Mouse (Mus musculus) midbrain, embryonic 15.5 days (tissue): Measurements from ENCODE around the gene Cd200. TPM values are rescaled to one million over a fixed set of nuclear protein-coding genes. Genes with fewer than 3 reads are reported as not detected.

Experiments used
- ATAC-seq: fragments of 200-750 bp; cut with Nextera tagmentation; replicated peaks from 2 replicates; pipeline ENCODE4 v1.8.0; 2017; ENCODE audit warnings: moderate TSS enrichment
- H3K27ac ChIP-seq: fragments of 300-500 bp; sonication (generic); 2 replicates; pipeline ENCODE4 v1.5.1; 2015; ENCODE audit warnings: mild to moderate bottlenecking, inconsistent platforms
- H3K27me3 ChIP-seq: fragments of 300-500 bp; sonication (generic); replicated peaks from 2 replicates; pipeline ENCODE4 v1.6.1; 2015; ENCODE audit warnings: inconsistent platforms
- H3K36me3 ChIP-seq: fragments of 300-500 bp; sonication (generic); replicated peaks from 2 replicates; pipeline ENCODE4 v1.6.1; 2015; ENCODE audit warnings: inconsistent platforms
- H3K4me1 ChIP-seq: fragments of 300-500 bp; sonication (generic); 2 replicates; pipeline ENCODE4 v1.6.1; 2015; ENCODE audit warnings: inconsistent platforms
- H3K4me2 ChIP-seq: fragments of 300-500 bp; sonication (generic); 2 replicates; pipeline ENCODE4 v1.6.1; 2015; ENCODE audit warnings: inconsistent platforms, mild to moderate bottlenecking, moderate library complexity
- H3K4me3 ChIP-seq: fragments of 300-500 bp; sonication (generic); 2 replicates; pipeline ENCODE4 v1.5.1; 2015; ENCODE audit warnings: mild to moderate bottlenecking, inconsistent platforms
- H3K9ac ChIP-seq: fragments of 300-500 bp; sonication (generic); 2 replicates; pipeline ENCODE4 v1.6.1; 2015; ENCODE audit warnings: mild to moderate bottlenecking, inconsistent platforms
- H3K9me3 ChIP-seq: fragments of 300-500 bp; sonication (generic); 2 replicates; pipeline ENCODE4 v1.6.1; 2016; ENCODE audit warnings: inconsistent platforms
- WGBS: fragments of 180-500 bp; shearing (Covaris S2); methylation state at CpG from one replicate; pipeline ENCODE4 v1.1.7; 2015; ENCODE audit warnings: mixed read lengths; 5-methylcytosine and 5-hydroxymethylcytosine counted together
- polyA plus RNA-seq: library from polyadenylated mRNA; unstranded; fragments of >200 nt; fragmentation: Nextera tagmentation; extraction: Ambion mirVana; gene quantifications from 2 replicates; pipeline ENCODE4 v1.2.1, GENCODE M21; 2015

The Cd200 gene
- polyA plus RNA-seq, 1 experiment from 2014 or later = 372 TPM

GRCm38 (mm10) chr16:45399411-45399810, 9.4 kb downstream of the Cd200 start:
- no peak overlapping the region for H3K4me3 ChIP-seq
- no peak for ATAC-seq
- no peaks in the 10 kb centered on the region for H3K4me1 ChIP-seq
- 90% methylated on average over 3 of the region's 3 CpGs for WGBS
- no peaks in the 10 kb centered on the region for H3K27me3 ChIP-seq
- H3K9me3 ChIP-seq = no peaks in the 10 kb centered on the region
- no peak overlapping the region for H3K9ac ChIP-seq
- H3K27ac ChIP-seq = no peak overlapping the region
- no peak overlapping the region for H3K4me2 ChIP-seq
- peaks cover 16% of the 10 kb centered on the region for H3K36me3 ChIP-seq

GRCm38 (mm10) chr16:45397440-45397839, 11.4 kb downstream of the Cd200 start:
- Histone ChIP-seq H3K4me1 (no peaks in the 10 kb centered on the region), H3K4me2 (no peak overlapping the region), H3K4me3 (no peak overlapping the region), H3K27me3 (no peaks in the 10 kb centered on the region), H3K27ac (no peak overlapping the region), H3K9ac (no peak overlapping the region), H3K9me3 (no peaks in the 10 kb centered on the region), H3K36me3 (peaks cover 18% of the 10 kb centered on the region)
- 91% methylated on average over 2 of the region's 2 CpGs for WGBS
- peak; percentile 40; the same call in 1 of the 2 replicates for ATAC-seq

GRCm38 (mm10) chr16:45392246-45392645, 16.6 kb downstream of the Cd200 start:
- Histone ChIP-seq H3K4me3 (no peak overlapping the region), H3K36me3 (peaks cover 33% of the 10 kb centered on the region), H3K9me3 (no peaks in the 10 kb centered on the region), H3K4me2 (no peak overlapping the region), H3K27me3 (no peaks in the 10 kb centered on the region), H3K27ac (no peak overlapping the region), H3K4me1 (no peaks in the 10 kb centered on the region), H3K9ac (no peak overlapping the region)
- no peak for ATAC-seq
- 79% methylated on average over 6 of the region's 6 CpGs for WGBS

GRCm38 (mm10) chr16:45391680-45392079, 17.2 kb downstream of the Cd200 start:
- Histone ChIP-seq H3K27me3 (no peaks in the 10 kb centered on the region), H3K27ac (no peak overlapping the region), H3K4me1 (no peaks in the 10 kb centered on the region), H3K36me3 (peaks cover 37% of the 10 kb centered on the region), H3K9ac (no peak overlapping the region), H3K4me3 (no peak overlapping the region), H3K9me3 (no peaks in the 10 kb centered on the region), H3K4me2 (no peak overlapping the region)
- WGBS = 87% methylated on average over 3 of the region's 3 CpGs
- ATAC-seq = no peak

GRCm38 (mm10) chr16:45390286-45390956, 18.4 kb downstream of the Cd200 start:
- H3K4me2 ChIP-seq = no peak overlapping the region
- 63% methylated on average over 5 of the region's 5 CpGs for WGBS
- no peak overlapping the region for H3K4me3 ChIP-seq
- no peak overlapping the region for H3K27ac ChIP-seq
- no peaks in the 10 kb centered on the region for H3K4me1 ChIP-seq
- H3K9ac ChIP-seq = no peak overlapping the region
- no peak for ATAC-seq
- no peaks in the 10 kb centered on the region for H3K27me3 ChIP-seq
- no peaks in the 10 kb centered on the region for H3K9me3 ChIP-seq
- H3K36me3 ChIP-seq = peaks cover 38% of the 10 kb centered on the region; the same call in 1 of the 2 replicates

GRCm38 (mm10) chr16:45389833-45390232, 19.0 kb downstream of the Cd200 start:
- Histone ChIP-seq H3K4me1 (no peaks in the 10 kb centered on the region), H3K4me3 (no peak overlapping the region), H3K9me3 (no peaks in the 10 kb centered on the region), H3K9ac (no peak overlapping the region), H3K27ac (no peak overlapping the region), H3K27me3 (no peaks in the 10 kb centered on the region), H3K4me2 (no peak overlapping the region), H3K36me3 (peaks cover 33% of the 10 kb centered on the region; the same call in 1 of the 2 replicates)
- no peak; the same call in 1 of the 2 replicates for ATAC-seq
- 87% methylated on average over 2 of the region's 2 CpGs for WGBS

GRCm38 (mm10) chr16:45389041-45389440, 19.8 kb downstream of the Cd200 start:
- no peak for ATAC-seq
- Histone ChIP-seq H3K4me3 (no peak overlapping the region), H3K9me3 (no peaks in the 10 kb centered on the region), H3K4me2 (no peak overlapping the region), H3K27ac (no peak overlapping the region), H3K27me3 (no peaks in the 10 kb centered on the region), H3K4me1 (no peaks in the 10 kb centered on the region), H3K36me3 (peaks cover 26% of the 10 kb centered on the region; the same call in 1 of the 2 replicates), H3K9ac (no peak overlapping the region)
- WGBS = 92% methylated on average over 2 of the region's 2 CpGs

- Histone ChIP-seq H3K4me1 (no peaks in the 10 kb centered on the region), H3K36me3 (peaks cover 27% of the 10 kb centered on the region; the same call in 1 of the 2 replicates), H3K27me3 (no peaks in the 10 kb centered on the region), H3K27ac (no peak overlapping the region), H3K4me3 (no peak overlapping the region), H3K9me3 (no peaks in the 10 kb centered on the region), H3K9ac (no peak overlapping the region), H3K4me2 (no peak overlapping the region)
- ATAC-seq = no peak
- whole genome bisulfite sequencing = 85% methylated on average over 3 of the region's 3 CpGs
Measured at GRCm38 (mm10) chr16:45381811-45382210, 27.0 kb downstream of the Cd200 start.

GRCm38 (mm10) chr16:45378959-45379358, 29.9 kb downstream of the Cd200 start:
- no peak overlapping the region for H3K9ac ChIP-seq
- H3K36me3 ChIP-seq = peaks cover 18% of the 10 kb centered on the region; the same call in 1 of the 2 replicates
- WGBS = 87% methylated on average over 3 of the region's 3 CpGs
- H3K27me3 ChIP-seq = no peaks in the 10 kb centered on the region
- H3K9me3 ChIP-seq = no peaks in the 10 kb centered on the region
- H3K4me3 ChIP-seq = no peak overlapping the region
- ATAC-seq = no peak
- no peak overlapping the region for H3K27ac ChIP-seq
- H3K4me1 ChIP-seq = no peaks in the 10 kb centered on the region
- H3K4me2 ChIP-seq = no peak overlapping the region

GRCm38 (mm10) chr16:45378147-45378943, 30.5 kb downstream of the Cd200 start:
- Histone ChIP-seq H3K9me3 (no peaks in the 10 kb centered on the region), H3K27me3 (no peaks in the 10 kb centered on the region), H3K36me3 (peaks cover 15% of the 10 kb centered on the region; the same call in 1 of the 2 replicates), H3K4me2 (no peak overlapping the region), H3K4me1 (no peaks in the 10 kb centered on the region), H3K9ac (no peak overlapping the region), H3K27ac (no peak overlapping the region), H3K4me3 (no peak overlapping the region)
- 96% methylated on average over 5 of the region's 5 CpGs for WGBS
- no peak for ATAC-seq

GRCm38 (mm10) chr16:45377332-45377731, 31.5 kb downstream of the Cd200 start:
- no peaks in the 10 kb centered on the region for H3K27me3 ChIP-seq
- H3K4me1 ChIP-seq = no peaks in the 10 kb centered on the region
- no peak for ATAC-seq
- H3K36me3 ChIP-seq = peaks cover 11% of the 10 kb centered on the region; the same call in 1 of the 2 replicates
- H3K27ac ChIP-seq = no peak overlapping the region
- WGBS = 92% methylated on average over 4 of the region's 4 CpGs
- H3K9ac ChIP-seq = no peak overlapping the region
- no peak overlapping the region for H3K4me3 ChIP-seq
- H3K9me3 ChIP-seq = no peaks in the 10 kb centered on the region
- no peak overlapping the region for H3K4me2 ChIP-seq

- WGBS = 65% methylated on average over 2 of the region's 2 CpGs
- no peak overlapping the region for H3K4me3 ChIP-seq
- no peaks in the 10 kb centered on the region for H3K9me3 ChIP-seq
- no peaks in the 10 kb centered on the region for H3K27me3 ChIP-seq
- no peak overlapping the region for H3K27ac ChIP-seq
- no peaks in the 10 kb centered on the region for H3K4me1 ChIP-seq
- peaks cover 10% of the 10 kb centered on the region; the same call in 1 of the 2 replicates for H3K36me3 ChIP-seq
- H3K9ac ChIP-seq = no peak overlapping the region
- ATAC-seq = no peak
- H3K4me2 ChIP-seq = no peak overlapping the region
Measured at GRCm38 (mm10) chr16:45376812-45377211, 32.0 kb downstream of the Cd200 start.
